Mouse (Mus musculus) G1E (cell line): ENCODE measurements at regions not wholly inside any gene's neighbourhood (a gene's known extent, or its start where the extent isn't known, plus 50 kb on each side); places are given as distances from the start of the nearest gene placed in this dataset.

Source experiments
- CTCF ChIP-seq: IDR thresholded peaks from 2 replicates; pipeline ENCODE4 v1.5.1; 2012; ENCODE audit warnings: low read depth, low read length, inconsistent platforms, mixed read lengths
- GATA1 ChIP-seq: IDR thresholded peaks from 2 replicates; pipeline ENCODE4 v1.6.1; 2012; ENCODE audit warnings: borderline replicate concordance, low read length, inconsistent platforms, mixed read lengths
- POLR2AphosphoS5 ChIP-seq: IDR thresholded peaks from 2 replicates; pipeline ENCODE4 v1.6.1; 2012; ENCODE audit warnings: low read depth, low read length, inconsistent platforms; ENCODE audit not compliant: insufficient replicate concordance

DNA sequence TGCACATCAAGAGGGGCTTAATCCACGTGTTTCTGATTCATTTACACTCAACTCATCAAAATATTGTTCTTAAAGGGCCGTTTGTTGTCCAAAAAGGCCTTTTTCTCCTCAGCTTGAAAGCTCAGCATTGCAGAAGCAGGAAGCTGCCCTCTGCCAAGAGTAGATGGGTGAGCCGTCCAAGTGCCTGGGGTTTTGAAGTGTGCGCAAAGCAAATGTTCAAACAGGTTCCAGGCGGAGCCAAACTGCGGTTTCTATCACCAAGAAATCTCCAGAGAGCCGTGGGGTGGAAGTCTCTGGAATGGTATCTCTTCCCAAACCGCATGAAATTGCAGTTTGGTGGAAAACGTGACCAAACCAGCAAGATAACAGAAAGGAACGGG lies 281.5 kb downstream of the Med13l start:
- TF ChIP-seq CTCF (no peak), POLR2AphosphoS5 (no peak), GATA1 (no peak)
